Mouse (Mus musculus) G1E (cell line): ENCODE data around the gene Mypn.

Source experiments
- CTCF ChIP-seq: IDR thresholded peaks from 2 replicates; pipeline ENCODE4 v1.5.1; 2012; ENCODE audit warnings: low read depth, low read length, inconsistent platforms, mixed read lengths
- GATA1 ChIP-seq: IDR thresholded peaks from 2 replicates; pipeline ENCODE4 v1.6.1; 2012; ENCODE audit warnings: borderline replicate concordance, low read length, inconsistent platforms, mixed read lengths
- POLR2AphosphoS5 ChIP-seq: IDR thresholded peaks from 2 replicates; pipeline ENCODE4 v1.6.1; 2012; ENCODE audit warnings: low read depth, low read length, inconsistent platforms; ENCODE audit not compliant: insufficient replicate concordance
- TAL1 ChIP-seq: conservative IDR thresholded peaks from 2 replicates; pipeline ENCODE4 v1.6.1; 2012; ENCODE audit warnings: low read depth, low read length, inconsistent platforms, mixed read lengths

GRCm38 (mm10) chr10:63165752-63166412 lies 37.9 kb downstream of the Mypn start:
- no peak for TF ChIP-seq POLR2AphosphoS5
- no peak for TF ChIP-seq CTCF
- no peak for TF ChIP-seq TAL1
- TF ChIP-seq GATA1 = no peak
